Mouse (Mus musculus) C2C12 (cell line): ENCODE measurements around the gene Mcat. TPM values are rescaled to one million over a fixed set of nuclear protein-coding genes. Genes with fewer than 3 reads are reported as not detected.

Source experiments
- H3K27me3 ChIP-seq: one replicate; pipeline ENCODE4 v1.6.1; 2011; ENCODE audit not compliant: control insufficient read depth, insufficient read depth, insufficient read length
- H3K36me3 ChIP-seq: one replicate; pipeline ENCODE4 v1.6.1; 2011; ENCODE audit not compliant: control insufficient read depth, insufficient read depth
- H3K4me3 ChIP-seq: one replicate; pipeline ENCODE4 v1.5.1; 2011; ENCODE audit warnings: mild to moderate bottlenecking, control low read depth; ENCODE audit not compliant: poor library complexity, insufficient read depth, severe bottlenecking
- H3K79me2 ChIP-seq: one replicate; pipeline ENCODE4 v1.6.1; 2011; ENCODE audit not compliant: control insufficient read depth, insufficient read depth
- H3K79me3 ChIP-seq: one replicate; pipeline ENCODE4 v1.6.1; 2011; ENCODE audit warnings: low read depth, control low read depth
- H3ac ChIP-seq: one replicate; pipeline ENCODE3; 2011; ENCODE audit warnings: low read depth; ENCODE audit not compliant: control insufficient read depth, insufficient read length
- CEBPB ChIP-seq: IDR thresholded peaks from one replicate; pipeline ENCODE4 v1.6.1; 2011; ENCODE audit warnings: low read depth, mild to moderate bottlenecking, control low read depth, moderate library complexity
- CTCF ChIP-seq: IDR thresholded peaks from one replicate; pipeline ENCODE4 v1.5.1; 2011; ENCODE audit not compliant: control insufficient read depth, insufficient read depth, insufficient read length
- FOSL1 ChIP-seq: IDR thresholded peaks from one replicate; pipeline ENCODE4 v1.8.0; 2011; ENCODE audit warnings: mild to moderate bottlenecking, low read length; ENCODE audit not compliant: poor library complexity, insufficient read depth, severe bottlenecking
- MAX ChIP-seq: IDR thresholded peaks from one replicate; pipeline ENCODE4 v1.6.1; 2011; ENCODE audit warnings: mild to moderate bottlenecking, control low read depth
- MYOD1 ChIP-seq: IDR thresholded peaks from one replicate; pipeline ENCODE4 v1.6.1; 2011; ENCODE audit warnings: low read depth; ENCODE audit not compliant: control insufficient read depth, insufficient read length
- MYOG ChIP-seq: IDR thresholded peaks from one replicate; pipeline ENCODE4 v1.6.1; 2011; ENCODE audit not compliant: control insufficient read depth, insufficient read length; ENCODE audit errors: extremely low read depth
- USF1 ChIP-seq: IDR thresholded peaks from one replicate; pipeline ENCODE4 v1.6.1; 2011; ENCODE audit warnings: low read depth, mild to moderate bottlenecking, control low read depth, moderate library complexity
- polyA plus RNA-seq: library from polyadenylated mRNA; unstranded; fragments of >200 nt; fragmentation: generic; extraction: Trizol; gene quantifications from one replicate; pipeline ENCODE4 v1.2.1, GENCODE M21; 2012; ENCODE audit warnings: missing spikeins

Mcat gene
- polyA plus RNA-seq, 1 experiment: 42.4 TPM

GRCm38 (mm10) chr15:83584741-83585220, 21.2 kb upstream of the Mcat start:
- Histone ChIP-seq H3K79me2 (peaks cover 19% of the 10 kb centered on the region), H3K27me3 (no peaks in the 10 kb centered on the region), H3K4me3 (no peak overlapping the region), H3K36me3 (peaks cover 90% of the 10 kb centered on the region), H3K79me3 (peaks cover 6% of the 10 kb centered on the region), H3ac (no peak overlapping the region)
- no peak for TF ChIP-seq CTCF
- TF ChIP-seq FOSL1: no peak
- no peak for TF ChIP-seq USF1
- no peak for TF ChIP-seq MYOD1
- no peak for TF ChIP-seq MYOG
- no peak for TF ChIP-seq MAX
- TF ChIP-seq CEBPB: no peak

GRCm38 (mm10) chr15:83583419-83584156, 20.0 kb upstream of the Mcat start:
- Histone ChIP-seq H3ac (no peak overlapping the region), H3K36me3 (peaks cover 96% of the 10 kb centered on the region), H3K4me3 (no peak overlapping the region), H3K79me3 (no peaks in the 10 kb centered on the region), H3K27me3 (no peaks in the 10 kb centered on the region), H3K79me2 (peaks cover 7% of the 10 kb centered on the region)
- TF ChIP-seq USF1 (no peak), CTCF (peak; percentile 67), MYOG (no peak), MAX (no peak), MYOD1 (no peak), CEBPB (no peak)

- Histone ChIP-seq H3K36me3 (peaks cover 96% of the 10 kb centered on the region), H3K27me3 (no peaks in the 10 kb centered on the region)
- TF ChIP-seq FOSL1 (no peak), MYOG (no peak), CTCF (no peak), USF1 (no peak), MAX (no peak), MYOD1 (no peak), CEBPB (no peak)
These were observed 19.3 kb upstream of the Mcat start for GRCm38 (mm10) chr15:83582931-83583330.

GRCm38 (mm10) chr15:83576651-83577050, 13.1 kb upstream of the Mcat start:
- no peak for TF ChIP-seq CEBPB
- no peaks in the 10 kb centered on the region for H3K79me3 ChIP-seq
- no peaks in the 10 kb centered on the region for H3K27me3 ChIP-seq
- no peaks in the 10 kb centered on the region for H3K79me2 ChIP-seq
- peaks cover 93% of the 10 kb centered on the region for H3K36me3 ChIP-seq
- no peak overlapping the region for H3K4me3 ChIP-seq
- no peak overlapping the region for H3ac ChIP-seq

More at GRCm38 (mm10) chr15:83582931-83583330, 19.3 kb upstream of the Mcat start:
- no peak overlapping the region for H3ac ChIP-seq
- no peak overlapping the region for H3K4me3 ChIP-seq
- peaks cover 2% of the 10 kb centered on the region for H3K79me2 ChIP-seq
- no peaks in the 10 kb centered on the region for H3K79me3 ChIP-seq

GRCm38 (mm10) chr15:83575543-83575942, 12.0 kb upstream of the Mcat start:
- no peak overlapping the region for H3K4me3 ChIP-seq
- peaks cover 90% of the 10 kb centered on the region for H3K36me3 ChIP-seq
- no peak overlapping the region for H3ac ChIP-seq
- peaks cover 7% of the 10 kb centered on the region for H3K79me2 ChIP-seq
- peaks cover 3% of the 10 kb centered on the region for H3K79me3 ChIP-seq
- H3K27me3 ChIP-seq: no peaks in the 10 kb centered on the region
- TF ChIP-seq USF1 (no peak), MYOG (no peak), CEBPB (no peak), MAX (no peak), FOSL1 (no peak), MYOD1 (no peak), CTCF (no peak)

- Histone ChIP-seq H3K36me3 (peaks cover 83% of the 10 kb centered on the region), H3K79me3 (peaks cover 9% of the 10 kb centered on the region)
- TF ChIP-seq MAX (peak; percentile 96), CTCF (no peak), USF1 (peak; percentile 84), CEBPB (no peak), MYOG (no peak), MYOD1 (peak; percentile 73), FOSL1 (peak; percentile 41)
These were observed 11.3 kb upstream of the Mcat start for GRCm38 (mm10) chr15:83574731-83575351.

More at GRCm38 (mm10) chr15:83574731-83575351, 11.3 kb upstream of the Mcat start:
- Histone ChIP-seq H3K79me2 (peaks cover 14% of the 10 kb centered on the region), H3K27me3 (no peaks in the 10 kb centered on the region), H3ac (no peak overlapping the region), H3K4me3 (no peak overlapping the region)
